Mouse (Mus musculus) frontal cortex, postnatal 10 days (tissue): ENCODE results near the gene Krtap28-13.

ENCODE experiments used
- DNase-seq, 2 experiments: peaks; one replicate each; pipeline ENCODE4 v3.0.0; 2022; ENCODE audit warnings: low spot score in 2 of 2, mixed read lengths in 1 of 2

Gene Krtap28-13

GRCm38 (mm10) chr1:83060643-83061042 lies at the start of gene Krtap28-13:
Gene Krtap28-13, plus strand, starts transcription at chr1:83060930.
- DNase-seq: no peak

GRCm38 (mm10) chr1:83014477-83014876 lies 46.3 kb upstream of the Krtap28-13 start:
- no peak for DNase-seq

- no peak for DNase-seq
Measured at GRCm38 (mm10) chr1:83015329-83015879, 45.3 kb upstream of the Krtap28-13 start.

DNA sequence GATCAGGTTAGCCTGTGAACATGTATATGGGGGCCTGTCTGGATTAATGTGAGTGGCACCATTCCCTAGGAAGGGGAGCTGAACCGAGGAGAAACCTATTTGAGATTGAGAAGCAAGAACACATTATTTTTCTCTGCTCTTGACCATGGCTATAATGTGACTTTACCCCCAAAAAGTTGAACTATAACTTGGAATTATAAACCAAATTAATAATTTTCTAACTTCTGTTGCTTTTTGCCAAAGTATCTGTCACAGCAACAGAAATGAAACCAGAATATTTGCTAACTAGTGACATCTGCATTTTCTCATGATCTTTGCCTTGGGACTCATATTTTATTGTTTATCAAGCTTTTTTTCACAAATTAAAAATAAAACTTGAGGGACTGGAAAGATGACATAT lies 44.2 kb upstream of the Krtap28-13 start:
- DNase-seq: no peak

DNA sequence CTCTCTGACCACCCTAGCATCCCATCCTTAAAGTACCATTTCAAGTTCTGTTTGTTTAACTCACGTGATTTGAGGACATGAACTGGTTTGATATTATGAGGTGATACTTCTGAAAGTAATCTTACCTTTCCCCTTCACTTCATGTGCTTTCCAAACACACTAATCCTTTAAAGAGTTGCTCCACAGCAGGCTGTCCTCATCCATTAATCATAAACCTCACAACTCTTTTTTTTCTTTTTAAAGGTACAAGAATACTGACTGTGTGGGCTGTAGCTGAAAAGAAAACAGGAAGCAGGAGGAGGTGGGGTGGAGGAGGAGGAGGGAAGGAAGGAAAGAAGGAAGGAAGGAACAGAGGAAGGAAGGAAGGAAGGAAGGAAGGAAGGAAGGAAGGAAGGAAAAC lies 28.8 kb upstream of the Krtap28-13 start:
- no peak for DNase-seq

DNA sequence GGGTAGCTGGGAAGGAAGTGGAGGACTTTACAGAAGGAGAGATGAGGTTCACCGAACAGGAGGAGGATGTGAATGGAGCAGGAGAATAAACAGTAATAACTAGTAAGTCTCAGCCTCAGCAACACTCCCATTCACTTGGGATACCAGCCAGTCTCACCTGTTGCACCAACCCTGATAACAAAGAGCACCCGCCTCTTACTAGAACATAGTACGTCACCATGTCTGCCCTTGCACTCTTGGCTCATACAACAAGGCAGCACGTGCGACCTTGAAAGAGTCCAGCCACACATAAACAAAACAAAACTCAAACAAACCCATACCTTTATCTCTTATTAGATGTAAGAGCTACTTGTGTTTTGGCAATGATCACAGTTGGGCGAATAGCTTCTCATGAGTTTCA lies 28.2 kb upstream of the Krtap28-13 start:
- DNase-seq: no peak

DNA sequence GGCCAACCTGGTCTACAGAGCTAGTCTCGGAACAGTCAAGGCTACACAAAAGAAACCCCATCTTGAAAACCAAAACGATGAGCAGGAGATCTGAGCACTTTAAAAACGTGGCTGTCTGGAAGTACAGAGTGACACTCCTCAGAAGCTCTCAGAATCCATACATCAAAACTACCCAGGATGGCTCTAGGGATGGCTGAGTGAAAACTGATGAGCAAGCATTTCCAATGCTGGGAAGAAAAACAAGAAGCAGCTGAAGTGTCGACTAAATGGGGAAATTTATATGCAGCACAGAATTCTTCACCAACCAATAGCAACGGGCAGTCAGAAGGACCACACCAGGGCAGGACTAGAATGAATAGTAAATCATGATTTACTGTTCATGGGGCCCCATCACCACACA lies 26.2 kb upstream of the Krtap28-13 start:
- DNase-seq: no peak

GRCm38 (mm10) chr1:83036892-83037667 lies 23.6 kb upstream of the Krtap28-13 start:
- DNase-seq: no peak

GRCm38 (mm10) chr1:83038109-83038672 lies 22.5 kb upstream of the Krtap28-13 start, which contains the start of gene Slc19a3:
Gene Slc19a3, minus strand, starts transcription at chr1:83038448.
- DNase-seq: peak in 1 of 2 experiments; percentile 20

DNA sequence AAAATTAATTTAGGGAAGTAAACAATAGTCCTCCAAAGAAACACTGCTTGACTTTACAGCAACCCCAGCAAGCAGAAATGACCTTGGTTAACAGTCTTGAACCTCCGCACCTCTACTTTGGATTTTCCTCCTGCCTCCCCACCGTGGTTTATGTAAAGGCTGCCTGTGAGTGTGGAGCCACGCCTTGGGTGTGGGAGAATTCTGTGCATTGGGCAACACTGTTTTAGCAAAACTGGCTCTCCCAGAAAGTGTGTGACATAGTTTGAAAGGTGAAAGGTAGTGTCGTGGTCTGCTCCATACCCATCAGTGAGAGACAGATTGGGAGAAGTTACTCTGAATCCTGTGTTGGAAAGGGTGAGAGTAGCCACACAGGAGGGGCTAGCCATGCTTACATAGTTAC lies 21.6 kb upstream of the Krtap28-13 start:
- no peak for DNase-seq

DNA sequence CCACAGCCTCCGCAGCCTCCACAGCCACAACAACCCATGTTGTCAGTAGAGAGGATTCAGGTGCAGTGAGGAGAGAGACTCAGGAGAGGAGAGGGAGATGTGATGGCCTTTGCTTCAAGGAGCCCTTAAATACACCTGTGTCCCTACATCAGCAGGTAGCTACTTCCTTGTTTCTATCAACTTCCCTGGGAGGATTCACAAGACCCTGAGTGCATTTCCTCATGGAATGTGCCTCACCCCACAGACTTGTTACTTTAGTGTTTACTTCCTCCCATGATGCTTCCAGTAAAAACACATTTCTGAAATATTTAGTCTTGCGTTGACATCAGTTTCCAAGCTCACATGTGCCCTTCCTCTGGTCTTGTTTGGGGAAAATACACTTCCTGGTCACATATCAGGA lies 18.4 kb upstream of the Krtap28-13 start, which contains the start of gene Krtap28-10:
TSS of gene Krtap28-10 (minus strand) at position 101 of the 400 bp plus-strand sequence.
- DNase-seq: no peak

- no peak for DNase-seq
Measured at GRCm38 (mm10) chr1:83044882-83045427, 15.8 kb upstream of the Krtap28-13 start, which contains the start of gene Gm47969. Gene Gm47969, plus strand, starts transcription at chr1:83044932.

DNA sequence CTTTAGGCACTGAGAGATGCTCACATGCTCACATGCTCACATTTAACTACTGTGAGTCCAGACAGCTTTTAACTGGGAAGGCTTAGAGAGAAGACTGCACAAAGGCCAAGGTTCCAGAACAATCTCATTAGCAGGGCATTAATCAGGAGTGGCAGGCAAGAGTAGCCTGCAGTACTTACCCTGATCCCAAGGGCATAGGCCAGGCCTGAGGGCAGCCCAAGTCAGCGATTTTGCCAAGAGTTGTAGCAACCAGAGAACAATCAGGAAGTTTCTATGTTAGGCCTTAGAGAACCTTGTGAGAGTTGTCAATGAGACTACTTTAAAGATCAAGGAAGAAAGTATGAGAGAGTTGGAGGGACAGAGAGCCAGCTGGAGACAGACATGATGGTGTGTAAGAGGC lies 2.2 kb upstream of the Krtap28-13 start:
- no peak for DNase-seq

- no peak for DNase-seq
Measured at GRCm38 (mm10) chr1:83059278-83059677, 1.5 kb upstream of the Krtap28-13 start, which contains the start of gene A030005K14Rik. Gene A030005K14Rik, minus strand, starts transcription at chr1:83059378.

- DNase-seq: no peak
Measured at GRCm38 (mm10) chr1:83064851-83065250, 4.1 kb downstream of the Krtap28-13 start.

DNA sequence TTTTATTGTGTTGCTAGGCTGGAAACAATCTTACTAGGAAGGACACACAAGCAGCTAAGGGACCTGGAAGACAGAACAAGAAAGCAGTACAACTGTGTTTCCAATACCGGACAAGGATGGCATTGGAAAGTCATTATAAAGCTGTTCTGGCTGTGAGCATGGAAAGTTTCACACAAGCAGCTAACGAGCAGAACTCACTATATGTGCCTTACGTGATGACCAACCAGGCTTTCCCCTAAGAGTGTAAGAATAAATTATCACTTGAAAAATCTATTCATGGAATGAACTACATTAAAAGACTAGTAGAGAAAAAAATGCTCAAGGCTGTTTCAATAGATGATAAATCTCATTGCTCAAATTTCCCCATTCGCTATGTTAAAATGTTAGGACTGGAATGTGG lies 5.8 kb downstream of the Krtap28-13 start:
- no peak for DNase-seq

DNA sequence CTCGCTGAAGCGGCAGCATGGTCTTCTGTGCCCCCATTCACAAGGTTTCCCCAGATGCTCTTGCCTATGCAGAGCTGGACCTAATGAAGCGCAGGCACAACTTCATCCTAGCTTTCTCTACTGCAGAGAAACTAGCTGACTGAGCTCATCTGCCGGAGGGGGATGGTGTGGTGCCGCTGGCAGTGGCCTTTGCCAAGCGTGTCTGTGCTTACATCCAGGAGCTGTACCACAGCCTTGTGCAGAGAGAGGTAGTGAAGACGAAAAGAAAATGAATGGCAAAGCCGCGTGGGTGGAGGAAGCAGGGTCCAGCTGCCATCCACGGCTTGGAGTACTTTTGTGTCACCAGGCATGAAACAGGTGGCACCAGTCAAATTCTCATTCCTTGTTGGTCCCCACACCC lies 6.5 kb downstream of the Krtap28-13 start:
- DNase-seq: no peak

GRCm38 (mm10) chr1:83075526-83076189 lies 14.9 kb downstream of the Krtap28-13 start:
- DNase-seq: no peak

DNA sequence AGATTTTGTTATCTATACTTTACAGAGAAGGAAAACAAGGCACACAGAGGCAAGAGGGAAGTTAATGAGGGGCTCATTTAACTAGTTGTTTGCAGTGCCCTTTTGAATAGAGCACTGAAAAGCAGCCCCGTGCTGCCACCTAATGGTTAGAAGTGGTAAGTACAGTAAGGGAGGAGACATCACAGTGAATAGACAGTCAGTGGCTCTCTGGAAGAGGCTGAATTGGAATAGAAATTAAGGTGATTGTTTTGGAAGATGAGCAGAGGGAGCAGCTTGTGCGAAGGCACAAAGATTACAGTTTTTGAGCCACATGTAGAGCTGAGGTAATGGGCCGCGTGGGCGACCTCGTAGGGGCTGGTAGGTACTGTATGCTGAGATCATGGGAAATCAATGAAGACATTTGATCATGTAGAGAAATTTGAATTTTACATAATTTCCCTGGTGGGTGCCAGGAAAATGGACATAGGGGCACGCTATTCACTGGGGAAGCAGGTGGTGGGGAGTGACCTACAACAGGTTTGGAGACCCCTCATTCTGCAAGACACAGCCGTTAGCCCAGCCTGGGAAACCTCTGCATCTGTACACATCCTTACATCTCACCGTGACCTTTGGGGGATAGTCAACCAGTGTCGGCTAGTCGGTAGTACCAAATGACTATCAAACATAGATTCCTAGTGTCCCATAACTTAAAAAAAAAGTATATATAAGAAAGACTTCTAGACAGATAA lies 15.6 kb downstream of the Krtap28-13 start:
- DNase-seq: peak in 1 of 2 experiments; percentile 34

- no peak for DNase-seq
Measured at GRCm38 (mm10) chr1:83077016-83077415, 16.3 kb downstream of the Krtap28-13 start.

DNA sequence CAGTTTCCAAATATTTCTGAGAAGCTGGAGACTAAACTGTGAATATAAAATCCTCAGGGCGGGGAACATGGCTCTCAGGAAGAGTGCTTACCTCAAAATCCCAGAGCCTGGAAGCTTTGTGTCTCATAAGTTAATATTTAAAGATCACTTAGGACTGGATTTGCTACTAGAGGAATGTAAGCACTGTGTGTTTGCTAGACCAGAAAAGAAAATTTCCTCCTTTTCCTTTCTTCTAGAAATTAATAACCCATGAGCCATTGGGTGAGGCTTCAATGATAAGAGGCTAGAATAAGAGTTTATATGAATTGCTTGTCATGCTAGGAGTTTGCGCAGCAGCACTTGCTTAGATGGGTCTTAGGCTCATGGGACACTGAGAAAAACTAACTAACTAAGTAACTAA lies 24.1 kb downstream of the Krtap28-13 start:
- no peak for DNase-seq
